Mouse (Mus musculus): ENCODE measurements at regions not wholly inside any gene's neighbourhood (a gene's known extent, or its start where the extent isn't known, plus 50 kb on each side); places are given as distances from the start of the nearest gene placed in this dataset.

- peak overlapping the region in 2 of 3 experiments; percentile 24 to 61 for H3K4me3 ChIP-seq (replicated peaks in 1 of 3; ENCODE audit: low read depth in 2 of 3, low read length in 2 of 3, poor library complexity in 1 of 3)
- H3K27ac ChIP-seq (ENCODE audit: insufficient read depth, low read depth) = no peak overlapping the region
- TF ChIP-seq MEF2A (IDR thresholded peaks at IDR 0.05; ENCODE audit: borderline replicate concordance, low read depth, low read length) (0 out of 2 replicates have a peak, but pooled peaks have one; percentile 17), NRF1 (IDR thresholded peaks at IDR 0.05; ENCODE audit: low read depth, low read length) (0 out of 2 replicates have a peak, but pooled peaks have one; percentile 16), EP300 (IDR thresholded peaks at IDR 0.05; ENCODE audit: low read length) (0 out of 2 replicates have a peak, but pooled peaks have one; percentile 34), POLR2A (IDR thresholded peaks at IDR 0.05; ENCODE audit: low read depth, low read length) (0 out of 2 replicates have a peak, but pooled peaks have one; percentile 26), CHD1 (IDR thresholded peaks at IDR 0.05; ENCODE audit: low read depth, low read length) (no peak), MXI1 (IDR thresholded peaks at IDR 0.05; ENCODE audit: low read depth, low read length) (no peak), ZNF384 (IDR thresholded peaks at IDR 0.05; ENCODE audit: low read depth, low read length) (no peak), MAZ (IDR thresholded peaks at IDR 0.05; ENCODE audit: low read depth, low read length) (0 out of 2 replicates have a peak, but pooled peaks have one; percentile 63), IRF4 (IDR thresholded peaks at IDR 0.05; ENCODE audit: low read depth, low read length) (peak; percentile 37; the same call in 1 of the 2 replicates), TCF12 (IDR thresholded peaks at IDR 0.05; ENCODE audit: low read depth, low read length) (peak; percentile 49; the same call in 1 of the 2 replicates), CHD2 (IDR thresholded peaks at IDR 0.05; ENCODE audit: low read length) (peak; percentile 90), BHLHE40 (IDR thresholded peaks at IDR 0.05; ENCODE audit: low read depth, low read length) (0 out of 2 replicates have a peak, but pooled peaks have one; percentile 8), TBP (conservative IDR thresholded peaks at IDR 0.05; ENCODE audit: low read depth, low read length) (no peak)
- dilution Hi-C loops (cut with MboI; ENCODE audit: extremely low pct_ligation_motif_present, extremely low pct_unique_long_range_greater_than_20kb, low sequenced_read_pairs) (no loop called here), in situ Hi-C loops (cut with MboI; ENCODE audit: low pct_ligation_motif_present, low pct_unique_long_range_greater_than_20kb, low sequenced_read_pairs) (no loop called here)
- DNase-seq (ENCODE audit: extremely low read depth) = peak; percentile 18
- no peaks in the 10 kb centered on the region for H3K36me3 ChIP-seq (replicated peaks in 1 of 2; ENCODE audit: control insufficient read depth in 1 of 2, insufficient read depth in 1 of 2, low read length in 1 of 2)
- no peaks in the 10 kb centered on the region for H3K9me3 ChIP-seq (replicated peaks; ENCODE audit: low read length)
- H3K9ac ChIP-seq (ENCODE audit: insufficient read depth, low read depth) = peak overlapping the region; percentile 34; the same call in 1 of the 2 replicates
- peaks cover 4 to 8% of the 10 kb centered on the region in 2 experiments; a peak in 3 of 4 replicates for H3K4me1 ChIP-seq (ENCODE audit: control insufficient read depth in 1 of 2, insufficient read depth in 2 of 2)
- no peaks in the 10 kb centered on the region for H3K79me2 ChIP-seq (replicated peaks; ENCODE audit: control insufficient read depth, extremely low read depth, insufficient read depth, poor library complexity, severe bottlenecking)
- H3K27me3 ChIP-seq (replicated peaks) = no peaks in the 10 kb centered on the region
- peak overlapping the region; percentile 69 for H3K4me2 ChIP-seq (ENCODE audit: insufficient read depth, low read depth, poor library complexity, severe bottlenecking)
Measured at GRCm38 (mm10) chr10:37397271-37397991, 258.7 kb upstream of the Marcks start.

GRCm38 (mm10) chr10:37390011-37390410 is 251.3 kb upstream of the Marcks start:
- no peak for DNase-seq (ENCODE audit: extremely low read depth)
- no peak for TF ChIP-seq SMC3 (IDR thresholded peaks at IDR 0.05; ENCODE audit: low read depth, low read length)
- no peak for TF ChIP-seq SIN3A (IDR thresholded peaks at IDR 0.05; ENCODE audit: low read length)
- no peak for TF ChIP-seq USF1 (IDR thresholded peaks at IDR 0.05; ENCODE audit: low read depth, low read length)
- TF ChIP-seq KAT2A (IDR thresholded peaks at IDR 0.05; ENCODE audit: insufficient replicate concordance, low read length) = no peak
- no peak for TF ChIP-seq NRF1 (IDR thresholded peaks at IDR 0.05; ENCODE audit: low read depth, low read length)
- TF ChIP-seq ELF1 (IDR thresholded peaks at IDR 0.05; ENCODE audit: low read depth, low read length) = no peak
- no peak for TF ChIP-seq PAX5 (IDR thresholded peaks at IDR 0.05; ENCODE audit: low read length)
- TF ChIP-seq MAZ (IDR thresholded peaks at IDR 0.05; ENCODE audit: low read depth, low read length) = no peak
- no peak for TF ChIP-seq MEF2A (IDR thresholded peaks at IDR 0.05; ENCODE audit: borderline replicate concordance, low read depth, low read length)
- no peak for TF ChIP-seq TCF12 (IDR thresholded peaks at IDR 0.05; ENCODE audit: low read depth, low read length)
- no peak for TF ChIP-seq CHD1 (IDR thresholded peaks at IDR 0.05; ENCODE audit: low read depth, low read length)
- no peak for TF ChIP-seq ZKSCAN1 (IDR thresholded peaks at IDR 0.05; ENCODE audit: borderline replicate concordance, low read depth, low read length)
- no peak for TF ChIP-seq E2F4 (IDR thresholded peaks at IDR 0.05; ENCODE audit: insufficient replicate concordance, low read depth, low read length)
- no peak for TF ChIP-seq NELFE (IDR thresholded peaks at IDR 0.05; ENCODE audit: low read depth, low read length)
- no peak overlapping the region for H3K4me3 ChIP-seq (replicated peaks in 1 of 3; ENCODE audit: low read depth in 2 of 3, low read length in 2 of 3, poor library complexity in 1 of 3)
- H3K27ac ChIP-seq (ENCODE audit: insufficient read depth, low read depth) = no peak overlapping the region
- in situ Hi-C loops (cut with MboI; ENCODE audit: low pct_ligation_motif_present, low pct_unique_long_range_greater_than_20kb, low sequenced_read_pairs) (no loop called here), dilution Hi-C loops (cut with MboI; ENCODE audit: extremely low pct_ligation_motif_present, extremely low pct_unique_long_range_greater_than_20kb, low sequenced_read_pairs) (no loop called here)
- no peaks in the 10 kb centered on the region for H3K79me2 ChIP-seq (replicated peaks; ENCODE audit: control insufficient read depth, extremely low read depth, insufficient read depth, poor library complexity, severe bottlenecking)
- H3K4me2 ChIP-seq (ENCODE audit: insufficient read depth, low read depth, poor library complexity, severe bottlenecking) = no peak overlapping the region
- no peaks in the 10 kb centered on the region for H3K27me3 ChIP-seq (replicated peaks)
- H3K9ac ChIP-seq (ENCODE audit: insufficient read depth, low read depth) = no peak overlapping the region
- H3K4me1 ChIP-seq (ENCODE audit: control insufficient read depth in 1 of 2, insufficient read depth in 2 of 2) = peaks cover 2 to 7% of the 10 kb centered on the region in 2 experiments; a peak in 1 of 4 replicates
- H3K9me3 ChIP-seq (replicated peaks; ENCODE audit: low read length) = no peaks in the 10 kb centered on the region
- no peaks in the 10 kb centered on the region for H3K36me3 ChIP-seq (replicated peaks in 1 of 2; ENCODE audit: control insufficient read depth in 1 of 2, insufficient read depth in 1 of 2, low read length in 1 of 2)

Data from CH12.LX (cell line).